Mouse (Mus musculus) bone marrow macrophage, adult 2 months (primary cell): ENCODE measurements around the gene Bnip2.

Experiments
- CTCF ChIP-seq: IDR thresholded peaks from 2 replicates; pipeline ENCODE4 v1.5.1; 2012; ENCODE audit warnings: low read depth, mild to moderate bottlenecking, low read length, moderate library complexity
- POLR2A ChIP-seq: IDR thresholded peaks from 2 replicates; pipeline ENCODE4 v1.6.1; 2012; ENCODE audit warnings: mild to moderate bottlenecking, low read depth, low read length, borderline replicate concordance

- TF ChIP-seq CTCF (no peak), POLR2A (no peak)
Observed at GRCm38 (mm10) chr9:70032167-70032566, 42.9 kb downstream of the Bnip2 start.
